Mouse (Mus musculus) gastrocnemius, adult 8-10 months (tissue): Measurements from ENCODE around the gene Fam20a. TPM values are rescaled to one million over a fixed set of nuclear protein-coding genes. Genes with fewer than 3 reads are reported as not detected.

Source experiments
- DNase-seq, 2 experiments: peaks; one replicate each; pipeline ENCODE4 v3.0.0; 2022; ENCODE audit warnings: low spot score in 2 of 2
- total RNA-seq, 4 experiments: library from RNA; stranded (reverse); gene quantifications; 2 replicates each; pipeline ENCODE4 v1.2.4; 2022

Gene Fam20a
- total RNA-seq, 4 experiments from 2014 or later = 0.87 to 1.7 (median 1.2) TPM

- no peak for DNase-seq
Measured at GRCm38 (mm10) chr11:109656232-109656631, 65.8 kb downstream of the Fam20a start.

- DNase-seq = no peak
Measured at GRCm38 (mm10) chr11:109654581-109654980, 67.5 kb downstream of the Fam20a start.

GRCm38 (mm10) chr11:109653201-109653600, 68.9 kb downstream of the Fam20a start:
- no peak for DNase-seq

- no peak for DNase-seq
Measured at GRCm38 (mm10) chr11:109652505-109652904, 69.6 kb downstream of the Fam20a start.

GRCm38 (mm10) chr11:109651566-109652024, 70.5 kb downstream of the Fam20a start:
- no peak for DNase-seq

GRCm38 (mm10) chr11:109650788-109651565, 71.1 kb downstream of the Fam20a start:
- DNase-seq = peak; percentile 83 to 87

GRCm38 (mm10) chr11:109649975-109650701, 71.9 kb downstream of the Fam20a start:
- peak; percentile 53 to 73 for DNase-seq

- no peak for DNase-seq
Measured at GRCm38 (mm10) chr11:109649206-109649605, 72.9 kb downstream of the Fam20a start, which contains the start of gene Prkar1a. Gene Prkar1a, plus strand, starts transcription at chr11:109649405.

GRCm38 (mm10) chr11:109648510-109648909, 73.6 kb downstream of the Fam20a start:
- no peak for DNase-seq

GRCm38 (mm10) chr11:109641498-109642222, 80.4 kb downstream of the Fam20a start:
- DNase-seq = no peak

- DNase-seq = no peak
Measured at GRCm38 (mm10) chr11:109635871-109636395, 86.1 kb downstream of the Fam20a start.

- no peak for DNase-seq
Measured at GRCm38 (mm10) chr11:109634928-109635327, 87.2 kb downstream of the Fam20a start.

- peak in 1 of 2 experiments; percentile 41 for DNase-seq
Measured at GRCm38 (mm10) chr11:109629021-109629521, 93.0 kb downstream of the Fam20a start.

GRCm38 (mm10) chr11:109628099-109628498, 94.0 kb downstream of the Fam20a start:
- DNase-seq = no peak

- DNase-seq = no peak
Measured at GRCm38 (mm10) chr11:109627648-109628047, 94.4 kb downstream of the Fam20a start.

- DNase-seq = no peak
Measured at GRCm38 (mm10) chr11:109623238-109623637, 98.8 kb downstream of the Fam20a start.

- DNase-seq = peak in 1 of 2 experiments; percentile 7
Measured at GRCm38 (mm10) chr11:109622518-109623037, 99.5 kb downstream of the Fam20a start.

- DNase-seq = peak in 1 of 2 experiments; percentile 17
Measured at GRCm38 (mm10) chr11:109621183-109621582, 100.9 kb downstream of the Fam20a start.

GRCm38 (mm10) chr11:109620356-109620755, 101.7 kb downstream of the Fam20a start:
- no peak for DNase-seq
